Mouse (Mus musculus): ENCODE results near the gene Nkapd1.

DNA sequence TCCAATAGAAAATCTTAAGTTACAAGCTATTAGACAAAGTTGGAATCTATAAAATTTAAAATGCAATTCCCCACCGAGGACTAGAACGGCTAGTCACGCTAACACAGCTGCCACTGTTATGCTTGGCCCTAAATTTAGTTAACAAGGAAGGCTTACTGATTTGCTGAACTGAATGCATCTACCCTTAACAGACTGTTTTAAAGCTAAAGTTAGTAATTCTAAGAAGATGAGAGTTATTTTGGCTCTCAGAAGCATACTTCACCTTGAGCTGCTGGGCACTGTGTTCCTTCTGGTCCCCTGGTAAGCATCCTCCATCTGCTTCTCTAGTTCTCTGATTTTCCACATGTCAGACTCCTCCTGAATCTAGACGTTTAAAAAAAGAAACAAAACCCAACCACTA, 5.1 kb downstream of the Nkapd1 start:
- TF ChIP-seq CTCF (IDR thresholded peaks at IDR 0.05; ENCODE audit: control insufficient read depth, insufficient read depth, low read length) (no peak), POLR2A (IDR thresholded peaks at IDR 0.05; ENCODE audit: borderline replicate concordance, control insufficient read depth, low read depth, low read length) (no peak)

All from bone marrow, adult 2 months (tissue).